ENCODE assay signal across 22 mouse cellular contexts in the genomic region with DNA sequence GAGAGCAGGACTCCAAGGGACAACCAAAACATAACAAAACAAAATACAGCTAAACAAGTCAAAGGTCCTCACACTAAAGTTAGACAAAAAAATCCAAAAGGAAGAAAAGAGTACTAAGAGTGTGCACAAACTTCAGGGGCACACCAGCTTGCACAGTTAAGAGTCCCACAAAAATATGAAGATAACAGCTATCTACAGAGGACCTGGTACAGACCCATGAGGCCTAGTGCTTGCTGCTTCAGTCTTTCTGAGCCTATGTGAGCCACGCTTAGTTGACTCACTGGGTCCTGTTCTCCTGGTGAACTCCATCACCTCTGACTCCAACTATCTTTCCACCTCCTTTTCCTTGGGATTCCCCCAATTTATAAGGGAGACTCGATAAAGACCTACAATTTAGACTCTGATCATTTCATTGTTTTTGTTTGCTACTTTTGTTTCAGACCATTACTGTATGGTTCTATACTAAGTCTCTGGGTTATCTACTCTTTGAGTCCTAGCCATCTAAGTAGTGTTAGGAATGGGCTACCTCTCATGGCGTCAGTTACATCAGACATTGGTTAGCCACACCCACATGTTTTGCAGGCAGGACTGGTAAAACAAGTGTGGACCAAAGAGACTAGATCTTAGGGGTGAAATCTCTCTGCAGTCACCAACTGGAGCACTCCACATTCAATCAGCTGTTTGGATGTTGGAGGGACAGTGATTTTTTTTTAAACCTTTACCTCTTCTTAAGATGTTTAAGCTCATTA. TPM values are rescaled to one million over a fixed set of nuclear protein-coding genes. Genes with fewer than 3 reads are reported as not detected.
"Had no signal": no experiment of that assay in that cellular context is flagged by ENCODE, and none has a peak within 500 bp of the region (broad histone marks: within the 10 kb centered on the region; RNA-seq: fewer than 3 reads in every experiment).

No protein-coding gene starts in this region.

- ATAC-seq: intestine, embryonic 15.5 days; midbrain, embryonic 13.5 days; midbrain, embryonic 16.5 days had no signal

- H3K4me2 ChIP-seq: intestine, embryonic 15.5 days; kidney, embryonic 15.5 days; lung, embryonic 15.5 days; midbrain, embryonic 13.5 days; neural tube, embryonic 13.5 days had no signal

- DNase-seq: kidney, adult 11 months; kidney, adult 8-10 months; kidney, postnatal 10 days; kidney, postnatal 36 days; lung, adult 18-20 months; lung, postnatal 10 days; lung, postnatal 36 days; right cerebral cortex, postnatal 25 days; thymus, adult 2 months; thymus, postnatal 14 days; thymus, postnatal 4 days had no signal

- H3K36me3 ChIP-seq: intestine, embryonic 15.5 days; kidney, embryonic 15.5 days; lung, embryonic 15.5 days; midbrain, embryonic 10.5 days; midbrain, embryonic 13.5 days; neural tube, embryonic 13.5 days had no signal

- H3K27ac ChIP-seq: intestine, embryonic 15.5 days; kidney, embryonic 15.5 days; left cerebral cortex, adult 2 months; lung, embryonic 15.5 days; midbrain, embryonic 10.5 days; midbrain, embryonic 13.5 days; neural tube, embryonic 13.5 days had no signal

- H3K9ac ChIP-seq: intestine, embryonic 15.5 days; kidney, embryonic 15.5 days; lung, embryonic 15.5 days; midbrain, embryonic 13.5 days; neural tube, embryonic 13.5 days had no signal

- H3K9me3 ChIP-seq: intestine, embryonic 15.5 days; kidney, embryonic 15.5 days; lung, embryonic 15.5 days; megakaryocyte, embryonic 14.5 days; midbrain, embryonic 10.5 days; midbrain, embryonic 13.5 days; neural tube, embryonic 13.5 days had no signal

- H3K4me1 ChIP-seq: intestine, embryonic 15.5 days; kidney, embryonic 15.5 days; lung, embryonic 15.5 days; megakaryocyte, embryonic 14.5 days; midbrain, embryonic 10.5 days; midbrain, embryonic 13.5 days; neural tube, embryonic 13.5 days had no signal

- H3K27me3 ChIP-seq: intestine, embryonic 15.5 days; kidney, embryonic 15.5 days; lung, embryonic 15.5 days; megakaryocyte, embryonic 14.5 days; midbrain, embryonic 13.5 days; neural tube, embryonic 13.5 days had no signal

- H3K4me3 ChIP-seq: intestine, embryonic 15.5 days; kidney, embryonic 15.5 days; left cerebral cortex, adult 2 months; lung, embryonic 15.5 days; megakaryocyte, embryonic 14.5 days; midbrain, embryonic 10.5 days; midbrain, embryonic 13.5 days; myocyte; neural tube, embryonic 13.5 days had no signal

RNA-seq across cellular contexts. Expression of a gene that starts 20.2 kb away (rescaled TPM):
- total RNA-seq: monocyte, adult 5-6 weeks had no signal
